Mouse (Mus musculus) heart, embryonic 11.5 days (tissue): ENCODE data around the gene Pttg1ip. TPM values are rescaled to one million over a fixed set of nuclear protein-coding genes. Genes with fewer than 3 reads are reported as not detected.

Experiments
- ATAC-seq: fragments of 200-750 bp; cut with Nextera tagmentation; replicated peaks from 2 replicates; pipeline ENCODE4 v1.8.0; 2017; ENCODE audit warnings: moderate library complexity; ENCODE audit not compliant: insufficient number of reproducible peaks, low FRiP score, low TSS enrichment
- H3K27ac ChIP-seq: fragments of 300-500 bp; sonication (generic); 2 replicates; pipeline ENCODE4 v1.5.1; 2014; ENCODE audit warnings: mild to moderate bottlenecking, low read depth, low read length
- H3K27me3 ChIP-seq: fragments of 300-500 bp; sonication (generic); 2 replicates; pipeline ENCODE4 v1.6.1; 2014; ENCODE audit warnings: mild to moderate bottlenecking, low read length, mixed read lengths; ENCODE audit not compliant: control insufficient read depth, insufficient read depth
- H3K36me3 ChIP-seq: fragments of 300-500 bp; sonication (generic); 2 replicates; pipeline ENCODE4 v1.6.1; 2014; ENCODE audit warnings: mild to moderate bottlenecking, low read length, moderate library complexity, mixed read lengths; ENCODE audit not compliant: control insufficient read depth, insufficient read depth
- H3K4me1 ChIP-seq: fragments of 300-500 bp; sonication (generic); 2 replicates; pipeline ENCODE4 v1.6.1; 2014; ENCODE audit warnings: low read length; ENCODE audit not compliant: control insufficient read depth, insufficient read depth
- H3K4me2 ChIP-seq: fragments of 300-500 bp; sonication (generic); 2 replicates; pipeline ENCODE4 v1.6.1; 2014; ENCODE audit warnings: mild to moderate bottlenecking, moderate library complexity
- H3K4me3 ChIP-seq: fragments of 300-500 bp; sonication (generic); 2 replicates; pipeline ENCODE4 v1.5.1; 2014; ENCODE audit warnings: low read depth, low read length
- H3K9ac ChIP-seq: fragments of 300-500 bp; sonication (generic); 2 replicates; pipeline ENCODE4 v1.6.1; 2014; ENCODE audit warnings: mild to moderate bottlenecking, low read depth, low read length, moderate library complexity
- H3K9me3 ChIP-seq: fragments of 300-500 bp; sonication (generic); replicated peaks from 2 replicates; pipeline ENCODE4 v1.6.1; 2016; ENCODE audit warnings: low read length; ENCODE audit not compliant: control insufficient read depth
- WGBS: fragments of 180-500 bp; shearing (Covaris S2); extraction: QIAGEN DNeasy Blood & Tissue Kit; methylation state at CpG from one replicate; pipeline ENCODE4 v1.1.7; 2014; ENCODE audit not compliant: insufficient replicate concordance; 5-methylcytosine and 5-hydroxymethylcytosine counted together
- polyA plus RNA-seq: library from polyadenylated mRNA; unstranded; fragments of >200 nt; fragmentation: Nextera tagmentation; extraction: Ambion mirVana; gene quantifications from 2 replicates; pipeline ENCODE4 v1.2.1, GENCODE M21; 2014

The Pttg1ip gene
- polyA plus RNA-seq, 1 experiment from 2014 or later, result 108 TPM

DNA sequence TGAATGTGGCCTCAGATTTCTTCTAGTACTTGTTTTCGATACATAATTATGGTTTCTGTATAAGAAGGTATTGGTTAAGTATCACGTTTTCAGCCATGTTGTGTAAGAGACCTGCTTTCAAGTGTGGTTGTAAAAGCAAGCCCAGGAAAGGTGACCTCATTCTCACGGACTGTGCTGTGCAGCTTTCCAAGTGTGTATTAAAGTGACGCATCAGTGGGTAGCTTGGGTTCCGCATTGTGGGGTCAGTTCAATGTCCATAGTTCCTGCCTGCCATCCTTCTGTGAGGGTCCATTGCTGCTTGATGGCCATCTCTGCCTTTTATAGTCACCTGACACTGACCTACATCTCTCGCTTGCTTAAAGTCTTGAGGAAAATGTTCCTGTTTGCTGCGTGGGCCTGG is 35.4 kb downstream of the Pttg1ip start:
- H3K27ac ChIP-seq, result no peak overlapping the region
- no peak overlapping the region for H3K9ac ChIP-seq
- H3K4me1 ChIP-seq, result no peaks in the 10 kb centered on the region
- no peaks in the 10 kb centered on the region for H3K27me3 ChIP-seq
- no peak overlapping the region for H3K4me3 ChIP-seq
- WGBS, result 93% methylated on average over 7 of the region's 7 CpGs
- ATAC-seq, result no peak
- H3K4me2 ChIP-seq, result no peak overlapping the region
- peaks cover 28% of the 10 kb centered on the region for H3K36me3 ChIP-seq
- no peaks in the 10 kb centered on the region for H3K9me3 ChIP-seq

DNA sequence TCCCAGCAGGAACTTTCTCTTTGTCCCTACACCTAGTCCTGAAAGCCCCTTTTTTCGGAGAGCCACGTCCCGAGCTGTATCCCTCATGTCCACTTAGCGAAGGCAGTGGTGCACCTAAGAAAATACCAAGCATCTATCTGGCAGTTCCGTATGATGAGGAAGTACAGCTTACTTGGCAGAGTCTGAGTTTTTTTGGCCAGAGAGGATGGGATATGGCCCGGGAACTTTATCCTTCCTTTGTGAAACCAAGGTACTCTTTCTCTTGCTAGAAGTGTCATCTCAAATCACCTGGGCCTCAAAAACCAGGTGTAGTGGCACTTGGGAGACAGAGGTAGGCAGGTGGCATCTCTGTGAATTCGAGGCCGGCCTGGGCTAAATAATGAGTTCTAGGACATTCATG is 40.0 kb downstream of the Pttg1ip start:
- Histone ChIP-seq H3K9me3 (no peaks in the 10 kb centered on the region), H3K36me3 (peaks cover 11% of the 10 kb centered on the region; the same call in 1 of the 2 replicates), H3K4me1 (peaks cover 21% of the 10 kb centered on the region), H3K27me3 (no peaks in the 10 kb centered on the region), H3K4me2 (peak overlapping the region; percentile 76), H3K27ac (peak overlapping the region; percentile 86), H3K4me3 (peak overlapping the region; percentile 92), H3K9ac (peak overlapping the region; percentile 99)
- WGBS, result 81% methylated on average over 8 of the region's 8 CpGs
- no peak for ATAC-seq

DNA sequence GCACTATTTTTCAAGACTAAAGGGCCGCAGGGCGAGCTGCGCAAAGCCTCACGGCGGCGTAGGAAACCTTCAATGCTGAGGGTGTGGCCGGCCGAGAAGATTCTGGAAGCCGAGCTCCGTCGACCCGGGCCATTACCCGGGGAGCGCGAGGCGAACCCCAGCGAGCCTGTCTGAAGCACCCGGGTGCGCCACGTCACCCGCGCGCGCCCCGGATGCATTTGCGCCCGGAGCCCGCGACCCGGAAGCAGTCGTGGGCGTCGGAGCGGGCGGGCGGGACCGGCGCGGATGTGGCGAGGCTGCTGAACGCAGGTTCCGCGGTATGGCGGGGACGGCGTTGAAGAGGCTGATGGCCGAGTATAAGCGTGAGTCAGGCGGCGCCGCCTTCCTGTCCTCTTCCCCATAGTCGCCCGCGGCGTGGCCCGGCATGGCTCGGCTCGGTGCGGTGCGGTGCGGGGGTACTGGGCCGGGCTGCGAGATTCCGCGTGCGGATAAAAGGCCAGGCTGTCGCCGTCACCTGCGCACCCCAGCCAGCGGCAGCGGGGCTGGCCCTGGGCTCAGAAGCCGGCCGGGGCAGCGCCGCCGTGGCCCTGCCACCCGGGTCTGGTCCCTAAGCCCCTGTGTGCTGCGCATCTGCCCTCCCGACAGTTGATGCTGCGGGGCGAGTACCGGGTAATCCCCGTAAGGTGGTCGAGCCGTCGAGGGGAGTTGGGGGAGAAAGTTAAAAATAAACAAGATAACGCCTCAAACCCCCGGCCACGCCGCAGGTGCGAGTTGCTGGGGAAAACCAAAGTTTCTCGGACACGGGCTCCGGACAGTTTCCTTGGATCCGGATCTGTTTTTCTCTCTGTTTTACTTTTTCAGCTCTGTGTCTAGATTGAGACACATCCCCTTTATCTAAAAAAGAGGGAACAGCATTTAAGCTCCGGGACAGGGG is 40.8 kb downstream of the Pttg1ip start, which contains the start of gene Ube2g2:
Gene Ube2g2, plus strand, starts transcription at position 221 of the 934 bp plus-strand sequence.
- no peaks in the 10 kb centered on the region for H3K9me3 ChIP-seq

DNA sequence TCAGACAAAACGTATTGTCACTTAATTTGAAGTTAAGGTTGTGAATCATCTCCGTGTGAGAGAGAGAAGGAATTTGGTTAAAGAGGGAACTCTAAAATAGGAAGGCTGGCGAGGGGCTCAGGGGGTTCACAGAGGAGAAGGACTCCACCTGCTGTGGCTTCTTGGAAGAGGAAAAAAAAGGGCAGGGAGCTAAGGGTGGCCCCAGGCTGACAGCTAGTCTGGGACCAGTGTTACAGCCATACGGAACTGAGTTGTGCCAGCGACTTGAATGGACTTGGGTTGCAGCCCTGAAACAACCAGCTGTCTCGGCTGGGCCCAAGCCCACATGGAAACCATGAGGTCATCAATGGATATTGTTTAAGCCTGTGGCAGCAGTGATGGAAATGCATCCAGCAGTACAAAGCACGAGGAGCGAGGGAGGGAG is 41.6 kb downstream of the Pttg1ip start:
- peaks cover 3% of the 10 kb centered on the region; the same call in 1 of the 2 replicates for H3K36me3 ChIP-seq
- H3K4me3 ChIP-seq, result peak overlapping the region; percentile 92
- no peaks in the 10 kb centered on the region for H3K9me3 ChIP-seq
- H3K4me2 ChIP-seq, result peak overlapping the region; percentile 76
- H3K27me3 ChIP-seq, result no peaks in the 10 kb centered on the region
- H3K9ac ChIP-seq, result peak overlapping the region; percentile 99
- peak overlapping the region; percentile 86; the same call in 1 of the 2 replicates for H3K27ac ChIP-seq
- peaks cover 21% of the 10 kb centered on the region for H3K4me1 ChIP-seq
- WGBS, result 18% methylated on average over 8 of the region's 8 CpGs
- no peak for ATAC-seq

More for the DNA sequence above, 40.8 kb downstream of the Pttg1ip start, which contains the start of gene Ube2g2:
- WGBS, result under 1% methylated on average over 96 of the region's 96 CpGs
- Histone ChIP-seq H3K27ac (peak within 1 kb of the TSS; percentile 86), H3K27me3 (no peaks in the 10 kb centered on the region), H3K9ac (peak within 1 kb of the TSS; percentile 99), H3K36me3 (peaks cover 5% of the 10 kb centered on the region; the same call in 1 of the 2 replicates), H3K4me1 (peaks cover 21% of the 10 kb centered on the region), H3K4me2 (peak within 1 kb of the TSS; percentile 76), H3K4me3 (peak within 1 kb of the TSS; percentile 92)
- ATAC-seq, result peak; percentile 88

DNA sequence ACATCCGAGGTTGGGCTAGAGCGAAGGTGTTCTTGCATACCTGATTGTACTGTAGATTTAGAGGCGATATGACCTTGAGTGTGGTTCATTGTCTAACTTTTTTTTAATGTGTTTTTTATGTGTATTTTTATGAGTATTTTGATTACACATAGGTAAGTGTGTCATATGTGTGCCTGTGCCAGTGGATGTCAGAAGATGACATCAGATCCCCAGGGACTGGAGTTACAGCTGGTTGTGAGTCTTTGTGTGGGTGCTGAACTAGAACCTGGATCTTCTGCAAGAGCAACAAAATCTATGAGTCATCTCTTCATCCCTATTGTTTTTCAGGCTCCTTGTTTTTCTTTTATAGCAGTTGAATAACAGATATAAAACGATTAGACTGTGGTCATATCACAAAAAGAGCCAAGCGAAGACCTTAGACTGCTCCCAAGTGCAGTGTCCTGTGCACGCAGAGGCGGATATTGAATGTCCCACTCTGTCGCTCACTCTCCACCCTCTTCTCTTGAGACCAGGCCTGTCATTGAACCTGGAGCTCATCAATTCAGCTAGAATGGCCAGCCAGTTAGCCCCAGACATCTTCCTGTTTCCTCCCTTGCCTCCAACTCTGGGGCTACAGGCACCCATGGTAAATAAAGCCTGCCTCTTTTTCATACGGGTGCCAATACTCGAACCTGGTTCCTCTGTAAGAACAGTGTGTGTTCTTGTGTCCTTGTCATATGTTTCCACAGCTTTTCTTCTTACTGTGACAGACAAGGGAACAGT is 42.3 kb downstream of the Pttg1ip start:
- H3K4me1 ChIP-seq, result peaks cover 21% of the 10 kb centered on the region
- 84% methylated on average over 10 of the region's 10 CpGs for WGBS
- H3K9ac ChIP-seq, result peak overlapping the region; percentile 99
- H3K27me3 ChIP-seq, result no peaks in the 10 kb centered on the region
- H3K9me3 ChIP-seq, result no peaks in the 10 kb centered on the region
- peak overlapping the region; percentile 92 for H3K4me3 ChIP-seq
- peak overlapping the region; percentile 29; the same call in 1 of the 2 replicates for H3K27ac ChIP-seq
- H3K36me3 ChIP-seq, result no peaks in the 10 kb centered on the region
- ATAC-seq, result no peak
- H3K4me2 ChIP-seq, result peak overlapping the region; percentile 76

DNA sequence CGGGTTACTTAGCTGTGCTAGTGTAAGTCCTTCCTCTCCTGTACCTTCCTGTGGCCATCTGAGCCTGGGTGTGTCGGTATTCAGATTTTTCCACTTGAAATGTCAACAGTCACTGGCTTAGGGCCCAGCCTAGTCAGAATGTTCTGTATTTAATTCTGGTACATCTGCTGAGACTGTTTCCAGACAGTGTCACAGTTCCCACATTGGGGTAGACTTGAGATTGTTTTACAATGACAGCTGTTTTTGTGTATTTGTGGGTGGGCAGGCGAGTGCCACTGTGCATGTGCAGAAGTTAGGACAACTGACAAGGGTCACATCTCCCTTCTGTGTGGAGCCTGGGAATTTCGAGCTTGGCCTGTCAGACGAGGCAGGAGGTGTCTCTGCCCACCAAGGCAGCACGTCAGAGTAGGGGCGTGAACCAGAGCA is 43.1 kb downstream of the Pttg1ip start:
- peak overlapping the region; percentile 52 for H3K9ac ChIP-seq
- H3K36me3 ChIP-seq, result no peaks in the 10 kb centered on the region
- H3K4me1 ChIP-seq, result peaks cover 21% of the 10 kb centered on the region
- H3K4me3 ChIP-seq, result no peak overlapping the region
- ATAC-seq, result no peak
- H3K27ac ChIP-seq, result peak overlapping the region; percentile 46; the same call in 1 of the 2 replicates
- 62% methylated on average over 7 of the region's 7 CpGs for WGBS
- H3K9me3 ChIP-seq, result no peaks in the 10 kb centered on the region
- H3K27me3 ChIP-seq, result no peaks in the 10 kb centered on the region
- H3K4me2 ChIP-seq, result no peak overlapping the region

DNA sequence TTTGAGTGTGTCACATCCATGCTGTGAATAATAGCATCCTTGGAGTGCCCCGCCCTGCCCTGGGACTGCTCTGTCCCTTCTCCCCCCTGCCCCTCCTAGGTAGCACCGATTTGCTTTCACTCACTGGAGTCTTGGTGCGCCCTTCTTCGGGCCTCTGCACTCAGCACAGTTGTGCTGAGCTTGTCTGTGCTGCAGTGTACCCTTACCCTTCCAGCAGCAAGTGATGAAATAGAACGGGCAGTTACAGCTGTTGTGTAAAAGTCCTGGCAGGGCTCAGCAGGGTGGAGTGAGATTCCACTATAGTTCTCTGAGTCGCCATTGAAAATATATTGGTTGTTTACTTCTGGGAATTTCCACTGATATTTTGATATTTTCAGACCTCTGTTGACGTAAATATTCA is 44.5 kb downstream of the Pttg1ip start:
- WGBS, result 83% methylated on average over 7 of the region's 7 CpGs
- H3K9ac ChIP-seq, result 0 out of 2 replicates have a peak overlapping the region, but pooled peaks have one; percentile 3

DNA sequence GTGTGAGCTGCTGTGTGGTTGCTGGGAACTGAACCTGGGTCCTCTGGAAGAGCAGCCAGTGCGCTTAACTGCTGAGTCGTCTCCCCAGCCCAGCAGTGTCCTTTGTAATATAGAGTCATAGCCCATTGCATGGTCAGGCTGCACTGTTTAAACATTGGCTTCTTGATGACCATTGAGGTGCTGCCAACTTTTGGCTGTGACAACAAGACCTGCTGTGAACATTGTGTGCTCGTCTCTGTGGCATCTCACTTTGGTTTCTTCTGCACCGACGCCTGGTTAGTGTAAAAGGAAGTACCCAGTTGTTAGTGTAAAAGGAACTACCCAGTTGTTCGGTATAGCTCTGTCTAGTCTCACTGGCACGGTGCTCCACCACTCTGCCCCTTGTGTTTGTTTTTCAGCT is 45.1 kb downstream of the Pttg1ip start:
- WGBS, result 78% methylated on average over 7 of the region's 7 CpGs
- Histone ChIP-seq H3K4me3 (no peak overlapping the region), H3K36me3 (peaks cover 5% of the 10 kb centered on the region; the same call in 1 of the 2 replicates), H3K9me3 (no peaks in the 10 kb centered on the region), H3K9ac (no peak overlapping the region), H3K4me1 (peaks cover 21% of the 10 kb centered on the region), H3K27me3 (no peaks in the 10 kb centered on the region), H3K27ac (no peak overlapping the region), H3K4me2 (no peak overlapping the region)
- ATAC-seq, result no peak

More for the DNA sequence above, 44.5 kb downstream of the Pttg1ip start:
- no peak overlapping the region for H3K4me3 ChIP-seq
- no peaks in the 10 kb centered on the region for H3K27me3 ChIP-seq
- H3K4me1 ChIP-seq, result peaks cover 21% of the 10 kb centered on the region
- no peak overlapping the region for H3K27ac ChIP-seq
- no peaks in the 10 kb centered on the region for H3K36me3 ChIP-seq
- H3K9me3 ChIP-seq, result no peaks in the 10 kb centered on the region
- no peak overlapping the region for H3K4me2 ChIP-seq
- ATAC-seq, result no peak
